Mouse (Mus musculus) midbrain, embryonic 11.5 days (tissue): ENCODE measurements around the gene Ccdc82. TPM values are rescaled to one million over a fixed set of nuclear protein-coding genes. Genes with fewer than 3 reads are reported as not detected.

Experiments used
- ATAC-seq: fragments of 200-750 bp; cut with Nextera tagmentation; 2 replicates; pipeline ENCODE4 v1.8.0; 2017; ENCODE audit warnings: moderate TSS enrichment, moderate library complexity; ENCODE audit not compliant: low FRiP score
- DNase-seq: peaks from one replicate; pipeline ENCODE4 v3.0.0; 2015; ENCODE audit warnings: low spot score; ENCODE audit errors: missing footprints
- H3K27ac ChIP-seq: fragments of 300-500 bp; sonication (generic); 2 replicates; pipeline ENCODE4 v1.5.1; 2014; ENCODE audit warnings: low read depth, low read length
- H3K27me3 ChIP-seq: fragments of 300-500 bp; sonication (generic); 2 replicates; pipeline ENCODE4 v1.6.1; 2014; ENCODE audit warnings: mild to moderate bottlenecking, low read length, moderate library complexity, mixed read lengths; ENCODE audit not compliant: control insufficient read depth, insufficient read depth
- H3K36me3 ChIP-seq: fragments of 300-500 bp; sonication (generic); 2 replicates; pipeline ENCODE4 v1.6.1; 2014; ENCODE audit warnings: mild to moderate bottlenecking, low read length, moderate library complexity, mixed read lengths; ENCODE audit not compliant: control insufficient read depth, insufficient read depth
- H3K4me1 ChIP-seq: fragments of 300-500 bp; sonication (generic); 2 replicates; pipeline ENCODE4 v1.6.1; 2014; ENCODE audit warnings: low read length; ENCODE audit not compliant: control insufficient read depth, insufficient read depth
- H3K4me2 ChIP-seq: fragments of 300-500 bp; sonication (generic); 2 replicates; pipeline ENCODE4 v1.6.1; 2014; ENCODE audit warnings: mild to moderate bottlenecking, moderate library complexity
- H3K4me3 ChIP-seq: fragments of 300-500 bp; sonication (generic); 2 replicates; pipeline ENCODE4 v1.5.1; 2014; ENCODE audit warnings: low read depth, low read length
- H3K9ac ChIP-seq: fragments of 300-500 bp; sonication (generic); 2 replicates; pipeline ENCODE4 v1.6.1; 2014; ENCODE audit warnings: low read length
- H3K9me3 ChIP-seq: fragments of 300-500 bp; sonication (generic); 2 replicates; pipeline ENCODE4 v1.6.1; 2016; ENCODE audit warnings: low read length; ENCODE audit not compliant: control insufficient read depth
- WGBS: fragments of 180-500 bp; shearing (Covaris S2); extraction: QIAGEN DNeasy Blood & Tissue Kit; methylation state at CpG from one replicate; pipeline ENCODE4 v1.1.7; 2014; 5-methylcytosine and 5-hydroxymethylcytosine counted together
- polyA plus RNA-seq: library from polyadenylated mRNA; unstranded; fragments of >200 nt; fragmentation: Nextera tagmentation; extraction: Ambion mirVana; gene quantifications from 2 replicates; pipeline ENCODE4 v1.2.1, GENCODE M21; 2014

Ccdc82 gene
- polyA plus RNA-seq, 1 experiment from 2014 or later = 12.8 TPM

DNA sequence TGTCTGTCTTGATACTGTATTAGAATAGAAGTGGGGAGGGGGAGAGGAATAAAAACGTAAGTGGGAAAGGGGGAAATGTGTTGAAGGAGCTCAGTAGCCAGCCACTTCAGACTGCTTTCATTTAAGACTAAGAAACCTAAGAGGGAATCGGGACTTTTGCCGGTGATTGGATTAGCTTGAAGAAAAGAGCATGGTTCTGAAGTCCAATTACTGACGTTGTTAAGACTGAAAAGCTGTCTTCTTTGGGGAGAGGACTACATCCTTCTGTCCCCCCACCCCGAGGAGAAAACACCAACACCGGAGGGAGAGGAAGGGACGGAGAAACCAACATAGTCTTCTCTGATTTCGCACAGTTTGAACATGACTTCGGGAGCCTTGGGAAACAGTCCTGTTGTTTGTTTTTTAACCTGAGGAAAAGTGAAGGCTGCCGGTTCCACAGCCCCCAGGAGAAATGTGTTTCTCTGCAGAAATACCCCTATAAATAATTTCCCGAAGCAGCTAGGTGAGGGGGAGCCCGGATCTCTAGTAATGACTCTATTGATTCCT is 50.4 kb downstream of the Ccdc82 start:
- Histone ChIP-seq H3K4me3 (peak overlapping the region; percentile 57), H3K9me3 (no peaks in the 10 kb centered on the region), H3K4me2 (peak overlapping the region; percentile 97), H3K9ac (peak overlapping the region; percentile 79), H3K36me3 (no peaks in the 10 kb centered on the region), H3K27me3 (no peaks in the 10 kb centered on the region), H3K4me1 (peaks cover 37% of the 10 kb centered on the region), H3K27ac (peak overlapping the region; percentile 71)
- no peak for ATAC-seq
- peak; percentile 93 for DNase-seq
- under 1% methylated on average over 12 of the region's 12 CpGs for WGBS

DNA sequence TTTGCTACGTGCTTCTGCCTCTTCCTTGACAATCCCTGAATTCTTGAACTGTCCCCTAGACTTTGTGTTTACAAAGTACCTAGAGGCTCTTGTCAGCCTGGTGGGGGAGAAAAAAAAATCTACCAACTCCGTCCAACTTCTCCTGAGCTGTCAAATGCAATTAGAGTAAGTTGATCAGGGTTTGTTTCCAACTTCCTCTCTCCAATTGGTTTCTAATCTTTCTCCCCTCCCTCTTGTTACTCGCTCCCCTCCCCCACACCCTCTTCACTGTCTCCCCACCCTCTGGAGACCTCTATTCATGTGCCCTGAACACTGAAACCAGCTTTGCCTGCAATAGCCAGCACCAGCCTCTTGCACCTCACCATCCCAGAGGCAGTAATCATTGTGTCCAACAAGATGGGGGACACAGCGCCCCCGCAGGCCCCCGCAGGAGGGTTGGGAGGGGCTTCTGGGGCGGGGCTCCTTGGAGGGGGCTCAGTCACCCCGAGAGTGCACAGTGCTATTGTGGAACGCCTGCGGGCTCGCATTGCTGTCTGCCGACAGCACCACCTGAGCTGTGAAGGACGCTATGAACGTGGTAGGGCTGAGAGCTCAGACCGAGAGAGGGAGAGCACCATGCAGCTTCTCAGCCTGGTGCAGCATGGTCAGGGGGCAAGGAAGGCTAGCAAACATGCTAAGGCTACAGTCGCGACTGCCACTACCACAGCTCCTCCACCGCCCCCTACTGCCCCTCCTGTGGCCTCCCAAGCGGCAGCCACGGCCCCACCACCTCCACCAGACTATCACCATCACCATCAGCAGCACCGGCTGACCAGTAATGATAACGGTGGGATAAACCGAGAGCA is 51.1 kb downstream of the Ccdc82 start, which contains the start of gene Maml2:
Maml2 (plus strand) TSS at position 290 of the 845 bp plus-strand sequence.
- peak within 1 kb of the TSS; percentile 57 for H3K4me3 ChIP-seq
- H3K4me1 ChIP-seq = peaks cover 42% of the 10 kb centered on the region
- DNase-seq = peak; percentile 96
- H3K27me3 ChIP-seq = no peaks in the 10 kb centered on the region
- H3K9me3 ChIP-seq = no peaks in the 10 kb centered on the region
- no peaks in the 10 kb centered on the region for H3K36me3 ChIP-seq
- peak; percentile 81 for ATAC-seq
- H3K27ac ChIP-seq = peak within 1 kb of the TSS; percentile 71
- H3K4me2 ChIP-seq = peak within 1 kb of the TSS; percentile 97
- peak within 1 kb of the TSS; percentile 79 for H3K9ac ChIP-seq
- under 1% methylated on average over 23 of the region's 23 CpGs for WGBS

DNA sequence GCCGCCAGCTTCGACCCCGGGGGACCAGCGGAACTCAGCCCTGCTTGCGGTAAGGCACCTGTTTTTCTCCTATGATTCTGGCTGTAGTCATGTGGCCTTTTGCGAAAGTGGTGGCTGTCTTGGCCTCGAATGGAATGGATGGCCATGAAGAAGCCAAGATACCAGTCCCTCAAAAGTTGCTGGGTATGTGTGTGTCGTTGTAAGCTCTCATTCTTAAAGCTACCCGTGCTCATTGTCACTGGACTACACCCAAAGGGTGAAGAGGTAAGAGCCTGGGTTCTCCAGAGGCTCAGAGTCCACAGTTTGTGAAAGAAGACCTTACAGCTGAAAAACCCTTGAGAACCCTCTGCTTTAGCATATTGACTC is 51.7 kb downstream of the Ccdc82 start:
- no peak overlapping the region for H3K27ac ChIP-seq
- ATAC-seq = no peak
- H3K4me1 ChIP-seq = peaks cover 42% of the 10 kb centered on the region
- no peaks in the 10 kb centered on the region for H3K36me3 ChIP-seq
- peak; percentile 91 for DNase-seq
- H3K4me3 ChIP-seq = peak overlapping the region; percentile 57
- H3K4me2 ChIP-seq = peak overlapping the region; percentile 97
- H3K9ac ChIP-seq = peak overlapping the region; percentile 79
- H3K9me3 ChIP-seq = no peaks in the 10 kb centered on the region
- no peaks in the 10 kb centered on the region for H3K27me3 ChIP-seq
- 34% methylated on average over 9 of the region's 9 CpGs for WGBS

DNA sequence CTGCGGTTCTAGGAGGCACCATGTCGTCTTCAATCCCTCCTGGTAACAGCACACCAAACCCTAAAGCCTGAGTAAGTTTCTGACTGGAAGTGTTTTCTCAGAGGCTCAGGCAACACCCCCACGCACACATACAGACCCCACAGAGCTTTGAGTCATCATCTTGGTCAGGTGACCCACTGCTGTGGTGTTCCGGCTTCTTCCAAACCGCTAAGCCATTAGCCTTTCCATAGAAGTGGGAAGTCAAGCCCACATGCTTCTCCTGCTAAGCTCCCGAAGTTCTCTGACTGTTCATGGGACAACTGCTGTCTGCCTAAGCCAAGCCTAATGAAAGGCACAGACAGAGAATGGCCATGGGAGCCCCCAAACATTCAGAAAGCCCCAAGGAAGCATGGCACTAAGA is 52.4 kb downstream of the Ccdc82 start:
- no peaks in the 10 kb centered on the region for H3K9me3 ChIP-seq
- 88% methylated on average over 6 of the region's 6 CpGs for WGBS
- DNase-seq = no peak
- H3K4me3 ChIP-seq = no peak overlapping the region
- no peak overlapping the region for H3K27ac ChIP-seq
- no peaks in the 10 kb centered on the region for H3K36me3 ChIP-seq
- peak overlapping the region; percentile 97 for H3K4me2 ChIP-seq
- ATAC-seq = no peak
- H3K27me3 ChIP-seq = no peaks in the 10 kb centered on the region
- no peak overlapping the region for H3K9ac ChIP-seq
- peaks cover 48% of the 10 kb centered on the region for H3K4me1 ChIP-seq

DNA sequence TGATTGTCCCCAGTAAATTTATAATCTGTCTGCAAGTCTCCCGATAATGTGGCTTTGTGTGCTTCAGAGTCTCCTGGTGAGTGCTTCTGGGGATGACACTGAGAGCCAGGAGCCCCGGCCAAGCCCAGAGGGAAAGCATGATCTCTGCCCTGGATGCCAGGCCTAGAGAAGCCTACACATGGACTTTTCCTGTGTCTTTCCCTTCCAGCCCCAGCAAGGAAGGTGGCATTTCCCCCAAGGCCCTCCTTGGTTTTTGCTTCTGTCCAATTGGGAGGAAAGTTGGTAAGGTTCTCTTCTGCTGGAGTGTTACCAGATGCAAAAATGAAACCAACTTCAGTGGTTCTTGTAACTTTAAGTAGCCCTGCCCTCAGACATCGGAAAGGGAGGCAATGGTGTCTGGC is 53.3 kb downstream of the Ccdc82 start:
- H3K4me1 ChIP-seq = peaks cover 53% of the 10 kb centered on the region
- H3K27me3 ChIP-seq = no peaks in the 10 kb centered on the region
- ATAC-seq (no peak), DNase-seq (peak; percentile 83)
- no peaks in the 10 kb centered on the region for H3K36me3 ChIP-seq
- peak overlapping the region; percentile 9; the same call in 1 of the 2 replicates for H3K4me3 ChIP-seq
- H3K9me3 ChIP-seq = no peaks in the 10 kb centered on the region
- 71% methylated on average over 3 of the region's 3 CpGs for WGBS
- no peak overlapping the region for H3K27ac ChIP-seq
- peak overlapping the region; percentile 30; the same call in 1 of the 2 replicates for H3K9ac ChIP-seq
- peak overlapping the region; percentile 97 for H3K4me2 ChIP-seq

DNA sequence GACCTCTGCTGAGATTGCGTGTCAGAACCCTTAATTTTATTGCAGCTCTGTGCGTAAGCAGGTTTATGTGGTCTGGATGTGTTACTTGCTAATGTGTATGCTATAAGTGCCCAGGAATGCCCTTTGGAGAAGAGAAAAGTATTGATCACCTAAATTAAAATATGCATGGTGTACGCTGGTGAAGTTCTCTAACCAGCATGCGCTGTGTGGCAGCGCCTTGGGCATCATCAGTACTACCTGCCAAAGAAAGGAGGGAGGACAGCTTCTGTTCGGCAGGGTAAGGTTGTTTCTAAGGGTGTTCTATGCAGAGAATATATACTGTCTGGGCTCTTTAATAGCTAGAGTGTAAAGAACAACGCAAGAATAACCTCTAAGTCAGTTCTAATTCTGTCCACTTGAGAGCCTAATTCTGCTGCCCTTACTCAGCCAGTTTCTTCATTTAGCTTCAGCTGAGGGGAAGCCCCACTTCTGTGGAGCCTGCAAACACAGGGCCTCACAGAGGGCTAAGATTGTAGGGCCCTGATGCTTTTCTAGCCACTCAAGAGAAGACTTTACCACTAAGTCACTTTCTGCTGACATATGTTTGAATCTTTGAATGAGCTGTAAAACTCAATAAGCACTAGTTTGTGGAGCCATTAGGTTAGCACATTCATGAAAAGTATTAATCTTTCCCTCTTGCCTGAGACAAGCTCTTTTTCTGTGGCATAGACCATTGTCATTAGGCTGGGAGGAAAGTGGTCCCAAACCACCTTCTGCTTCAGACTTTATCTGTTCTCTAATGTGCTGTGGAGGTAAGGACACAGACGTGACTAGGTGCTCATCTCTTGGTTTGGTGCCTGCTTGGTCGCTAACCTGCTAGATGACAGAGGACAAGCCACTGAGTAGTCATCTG is 54.4 kb downstream of the Ccdc82 start:
- WGBS = 67% methylated on average over 9 of the region's 9 CpGs
- DNase-seq (peak; percentile 84), ATAC-seq (no peak)
- no peak overlapping the region for H3K27ac ChIP-seq
- H3K4me2 ChIP-seq = peak overlapping the region; percentile 97
- no peaks in the 10 kb centered on the region for H3K36me3 ChIP-seq
- no peaks in the 10 kb centered on the region for H3K27me3 ChIP-seq
- no peak overlapping the region; the same call in 1 of the 2 replicates for H3K9ac ChIP-seq
- H3K9me3 ChIP-seq = no peaks in the 10 kb centered on the region
- no peak overlapping the region for H3K4me3 ChIP-seq
- peaks cover 52% of the 10 kb centered on the region for H3K4me1 ChIP-seq

DNA sequence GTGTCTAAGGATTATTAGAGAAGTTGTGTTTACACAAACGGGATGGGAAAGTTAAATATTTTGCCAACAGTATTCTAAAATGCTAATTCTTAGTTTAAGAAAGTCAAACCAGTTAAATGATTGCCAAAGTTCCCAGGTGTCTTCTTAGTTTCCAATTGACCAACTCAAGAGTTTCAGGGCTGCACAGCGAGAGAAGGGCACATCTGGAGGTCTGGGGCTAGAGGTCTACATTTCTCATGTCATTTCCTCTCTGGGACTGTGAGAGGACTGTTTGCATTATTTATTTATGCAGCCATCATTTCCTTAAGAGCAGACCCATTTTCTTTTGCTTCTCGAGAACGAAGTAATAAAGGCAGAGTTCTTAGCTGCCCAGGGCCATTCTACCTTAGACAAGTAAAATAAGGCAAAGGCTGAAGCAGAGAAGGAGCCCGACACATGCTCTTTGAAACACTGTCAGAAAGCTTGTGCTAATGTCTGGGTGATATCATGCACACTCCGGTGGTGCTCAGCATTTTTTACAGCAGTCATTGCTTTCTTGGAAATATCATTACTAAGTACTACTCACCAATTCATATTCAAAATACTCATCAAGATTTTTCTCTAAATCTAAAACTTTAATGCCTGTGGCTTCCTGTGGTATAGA is 55.5 kb downstream of the Ccdc82 start:
- Histone ChIP-seq H3K4me1 (peaks cover 58% of the 10 kb centered on the region), H3K27ac (no peak overlapping the region), H3K27me3 (no peaks in the 10 kb centered on the region), H3K36me3 (no peaks in the 10 kb centered on the region), H3K9me3 (no peaks in the 10 kb centered on the region), H3K4me2 (peak overlapping the region; percentile 97), H3K4me3 (no peak overlapping the region), H3K9ac (no peak overlapping the region)
- 53% methylated on average over 6 of the region's 6 CpGs for WGBS
- peak; percentile 80 for DNase-seq
- no peak for ATAC-seq

DNA sequence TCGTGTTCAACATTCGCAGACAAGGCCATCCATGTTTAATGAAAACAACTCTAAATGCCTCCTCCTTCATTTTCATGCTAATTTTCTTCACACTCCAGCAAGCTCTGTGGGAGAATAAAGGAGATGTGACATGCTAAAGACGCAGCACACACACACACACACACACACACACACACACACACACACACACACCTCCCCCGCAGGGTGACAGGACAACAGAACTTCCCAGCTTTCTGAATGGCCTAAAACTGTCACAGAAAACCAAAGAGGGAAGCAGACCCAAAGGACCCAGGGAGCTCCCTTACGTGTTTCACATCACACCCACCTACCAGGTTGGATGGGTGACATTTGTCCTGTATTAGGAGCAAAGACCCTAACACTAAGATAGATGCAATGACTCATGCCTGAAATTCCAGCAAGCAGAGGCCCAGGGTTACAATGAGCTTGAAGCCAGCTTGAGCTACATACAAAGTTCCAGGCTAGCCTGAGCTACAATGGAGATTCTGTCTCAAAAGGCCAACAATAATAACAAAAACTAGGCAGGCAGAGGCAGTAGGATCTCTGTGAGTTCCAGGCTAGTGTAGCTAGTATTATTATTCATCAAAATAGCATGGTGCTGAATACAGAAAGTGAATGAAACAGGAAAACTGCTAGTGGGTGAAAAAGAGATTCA is 56.5 kb downstream of the Ccdc82 start:
- ATAC-seq (peak; percentile 49), DNase-seq (peak; percentile 89)
- Histone ChIP-seq H3K36me3 (no peaks in the 10 kb centered on the region), H3K27ac (no peak overlapping the region), H3K4me1 (peaks cover 61% of the 10 kb centered on the region), H3K27me3 (no peaks in the 10 kb centered on the region), H3K9ac (no peak overlapping the region), H3K4me3 (no peak overlapping the region), H3K4me2 (no peak overlapping the region), H3K9me3 (no peaks in the 10 kb centered on the region)
- WGBS = 25% methylated on average over 5 of the region's 5 CpGs
